Mouse (Mus musculus) heart, postnatal 14 days (tissue): Measurements from ENCODE around the gene Chkb. TPM values are rescaled to one million over a fixed set of nuclear protein-coding genes. Genes with fewer than 3 reads are reported as not detected.
"Not testable (repeated sequence)": the region's sequence is repeated elsewhere in the genome, so short reads cannot be mapped to it uniquely, and the experiment has no call there.

Experiments used
- DNase-seq, 2 experiments: peaks; one replicate each; pipeline ENCODE4 v3.0.0; 2021 to 2022
- intact Hi-C: fragments of 180-260 bp; cut with DNase I; formaldehyde crosslinking; loops from one replicate; pipeline ENCODE4 v1.15.1; 2025
- total RNA-seq, 2 experiments: library from RNA; stranded (reverse); gene quantifications; 2 replicates each; pipeline ENCODE4 v1.2.3; 2021

Gene Chkb
- total RNA-seq, 2 experiments from 2014 or later, result 50.9 to 59.9 TPM

DNA sequence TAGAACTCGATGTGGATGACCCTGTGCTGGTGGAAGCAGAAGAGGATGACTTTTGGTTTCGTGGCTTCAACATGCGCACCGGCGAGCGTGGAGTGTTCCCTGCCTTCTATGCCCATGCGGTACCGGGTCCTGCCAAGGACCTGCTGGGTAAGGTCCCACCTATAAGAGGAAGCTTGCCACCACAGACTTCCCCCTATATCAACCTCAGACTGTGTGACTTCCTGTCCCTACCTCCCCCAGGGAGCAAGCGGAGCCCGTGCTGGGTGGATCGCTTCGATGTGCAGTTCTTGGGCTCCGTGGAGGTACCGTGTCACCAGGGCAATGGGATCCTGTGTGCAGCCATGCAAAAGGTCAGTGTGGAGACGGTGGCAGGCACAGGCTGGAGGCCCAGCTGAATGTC, 29.2 kb upstream of the Chkb start:
- DNase-seq, result no peak
- intact Hi-C loops, result no loop called here

DNA sequence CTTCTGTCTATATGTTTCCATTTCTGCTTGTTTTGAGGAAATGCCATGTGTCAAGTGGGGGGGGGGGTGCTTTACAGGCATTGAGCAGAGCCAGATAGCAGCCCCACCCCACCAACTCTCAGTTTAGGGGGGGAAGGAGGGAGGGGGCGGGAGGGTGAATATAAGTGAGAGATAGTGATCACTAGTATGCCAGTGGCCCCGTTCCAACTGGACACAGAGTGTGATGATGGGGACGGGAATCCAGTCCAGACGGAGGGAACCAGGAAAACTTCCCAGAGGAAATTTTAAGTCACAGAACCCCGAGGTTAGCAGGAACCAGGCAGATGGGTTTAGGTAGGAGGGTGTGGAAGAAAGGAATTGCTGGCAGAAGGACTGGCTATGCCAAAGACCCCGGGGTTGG, 25.9 kb upstream of the Chkb start:
- intact Hi-C loops, result no loop called here
- DNase-seq, result no peak

- intact Hi-C loops, result no loop called here
- no peak for DNase-seq
Observed at GRCm38 (mm10) chr15:89454857-89455256, 25.1 kb upstream of the Chkb start.

DNA sequence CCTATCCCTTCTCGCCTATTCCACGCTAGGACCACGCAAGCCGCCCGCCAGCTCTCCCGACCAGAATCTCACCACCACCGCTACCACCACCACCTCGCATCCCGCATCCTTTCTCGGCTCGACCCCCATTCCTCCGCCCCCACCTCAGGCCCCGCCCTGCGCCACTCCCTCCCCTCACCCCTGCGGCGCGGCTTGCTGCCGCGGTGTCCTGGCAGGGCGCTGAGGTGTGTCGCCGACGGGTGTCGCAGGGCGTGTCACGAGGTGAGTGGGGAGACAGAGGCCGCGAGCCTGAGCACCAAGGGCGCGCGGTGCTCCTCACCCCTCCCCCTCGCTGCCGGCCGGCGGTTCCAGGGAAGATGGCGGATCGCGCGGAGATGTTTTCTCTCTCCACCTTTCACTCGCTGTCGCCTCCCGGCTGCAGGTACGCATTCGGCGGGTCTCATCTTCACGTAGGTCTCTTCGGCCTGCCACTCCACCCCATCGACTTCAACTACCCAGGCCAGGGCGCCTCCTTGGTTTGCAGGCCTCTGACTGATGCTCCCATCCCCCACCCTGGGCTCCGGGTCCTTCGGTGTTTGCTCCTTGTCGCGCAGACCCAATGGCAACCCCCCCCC, 24.3 kb upstream of the Chkb start, which contains the start of gene Mapk8ip2:
Mapk8ip2 (plus strand) TSS at position 49 of the 614 bp plus-strand sequence.
- no peak for DNase-seq

GRCm38 (mm10) chr15:89452906-89453864, 23.5 kb upstream of the Chkb start:
- DNase-seq, result peak; percentile 77 to 85
- intact Hi-C loops, result no loop called here

More for the DNA sequence above, 24.3 kb upstream of the Chkb start, which contains the start of gene Mapk8ip2:
- intact Hi-C loops, result no loop called here

DNA sequence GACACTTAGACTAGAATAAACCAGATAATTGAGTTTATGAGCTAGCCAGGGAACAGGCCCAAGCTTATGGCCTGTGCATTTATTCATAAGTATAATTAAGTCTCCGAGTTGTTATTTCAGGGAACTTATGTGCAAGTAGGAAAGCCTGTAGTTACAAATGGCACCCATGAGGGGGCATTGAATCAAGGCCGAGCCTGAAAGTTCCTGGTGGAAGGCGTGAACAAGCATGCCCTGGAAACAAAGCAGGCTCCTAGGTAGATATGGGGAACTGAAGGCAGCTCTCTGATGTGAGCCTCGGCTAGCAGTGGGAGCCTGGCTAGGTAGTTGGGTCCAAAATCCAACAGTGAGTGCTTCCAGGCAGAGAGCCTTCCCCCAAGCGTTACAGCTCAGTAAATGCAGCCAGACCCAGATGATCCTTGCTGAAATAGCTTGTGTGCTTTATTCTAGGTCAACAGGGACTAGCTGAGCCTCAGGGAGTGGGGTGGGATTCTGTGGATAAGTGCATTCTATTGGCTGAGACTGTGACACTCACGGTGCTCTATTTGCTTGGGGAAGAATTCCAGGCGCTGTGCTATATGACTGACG, 12.9 kb upstream of the Chkb start:
- no peak for DNase-seq
- intact Hi-C loops, result no loop called here

GRCm38 (mm10) chr15:89435878-89436277, 6.2 kb upstream of the Chkb start:
- no peak for DNase-seq
- intact Hi-C loops, result no loop called here

DNA sequence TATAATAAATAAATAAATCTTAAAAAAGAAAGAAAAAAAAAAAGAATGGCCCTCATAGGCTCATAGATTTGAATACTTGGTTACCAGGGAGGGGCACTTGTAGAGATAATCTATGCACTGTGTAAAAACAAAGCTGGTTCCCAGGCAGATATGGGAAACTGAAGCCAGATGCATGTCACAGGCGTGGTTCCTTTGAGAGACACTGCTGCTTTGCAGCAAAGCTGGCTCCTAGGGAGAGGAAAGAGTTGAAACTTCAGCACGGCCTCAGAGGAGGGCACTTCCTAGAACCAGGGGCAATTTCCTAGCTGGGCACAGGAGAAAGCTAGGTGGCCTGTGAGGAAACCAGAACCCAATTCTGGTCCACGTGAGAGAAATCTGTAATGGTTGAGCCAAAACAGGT, 4.4 kb upstream of the Chkb start:
- no peak for DNase-seq
- intact Hi-C loops, result no loop called here

DNA sequence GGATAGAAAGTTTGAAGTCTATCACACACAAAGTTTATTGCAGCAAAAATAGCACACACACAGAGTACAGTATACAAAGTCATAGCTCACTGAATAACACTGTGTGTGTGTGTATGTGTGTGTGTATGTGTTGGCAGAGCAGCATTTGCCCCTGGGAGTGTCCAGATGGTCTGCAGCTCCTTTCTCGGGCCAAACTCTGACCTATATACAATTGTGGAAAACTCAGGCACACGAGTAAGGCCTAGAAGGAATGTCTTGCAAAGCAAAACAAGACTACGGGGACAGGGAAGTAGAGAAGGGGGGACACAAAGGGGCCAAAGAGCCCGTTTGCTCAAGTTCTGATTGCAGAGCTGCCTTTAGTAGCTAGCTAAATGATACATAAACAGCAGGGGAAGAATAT, 3.2 kb upstream of the Chkb start:
- intact Hi-C loops, result no loop called here
- DNase-seq, result no peak

DNA sequence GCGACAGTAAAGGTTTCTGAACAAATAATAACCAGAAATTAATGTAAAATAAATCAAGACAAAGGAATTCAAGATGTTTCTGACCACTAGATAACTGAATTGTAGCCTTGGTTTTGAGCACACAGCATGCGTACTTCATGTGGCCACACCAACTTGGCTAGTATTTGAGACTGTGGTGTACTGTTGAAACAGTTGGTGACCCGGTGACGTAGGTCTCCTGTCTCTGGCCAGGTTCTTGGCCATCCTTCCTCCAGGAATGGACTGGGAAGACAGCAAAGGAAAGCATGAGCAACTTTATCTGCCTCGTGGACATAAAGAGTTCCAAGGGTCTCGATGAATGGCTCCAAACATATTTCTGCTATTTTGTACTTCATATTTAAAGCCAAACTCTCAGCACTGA, 2.1 kb upstream of the Chkb start:
- no peak for DNase-seq

GRCm38 (mm10) chr15:89431271-89431670, 1.6 kb upstream of the Chkb start:
- intact Hi-C loops, result no loop called here

More for the DNA sequence above, 2.1 kb upstream of the Chkb start:
- intact Hi-C loops, result no loop called here

GRCm38 (mm10) chr15:89430771-89431170, 1.1 kb upstream of the Chkb start:
- DNase-seq, intact Hi-C loops: not testable (repeated sequence)

More at GRCm38 (mm10) chr15:89431271-89431670, 1.6 kb upstream of the Chkb start:
- DNase-seq, result no peak

- DNase-seq, result no peak
Observed at GRCm38 (mm10) chr15:89430341-89430740, 633 bp upstream of the Chkb start.

DNA sequence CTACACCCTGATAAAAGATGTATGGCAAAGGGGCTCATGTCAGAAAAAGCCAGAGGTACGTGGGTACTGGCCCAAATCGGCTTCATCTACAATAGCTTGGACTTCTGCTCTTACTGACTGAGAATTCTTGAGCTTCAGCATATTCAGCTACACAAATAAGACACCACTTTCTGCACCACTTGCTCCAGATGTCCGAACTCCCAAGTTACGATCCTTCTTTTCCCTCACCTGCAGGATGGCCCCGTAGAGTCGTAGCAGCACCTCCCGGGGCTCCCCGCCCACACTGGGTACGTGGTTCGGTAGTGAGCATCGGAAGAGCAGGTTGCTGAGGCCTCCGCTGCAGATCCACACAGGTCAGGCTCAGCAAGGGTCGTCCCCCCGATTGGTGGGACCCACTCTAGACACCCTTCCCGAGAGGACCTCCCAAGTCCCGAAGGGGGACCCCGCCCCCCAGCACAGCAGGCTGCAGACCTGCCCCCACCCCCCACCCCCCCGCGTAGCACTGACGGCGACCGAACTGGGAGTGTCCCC, 822 bp downstream of the Chkb start:
- no peak for DNase-seq
- intact Hi-C loops, result loop anchor here (2.0 kb wide), 1 partner anchor 50 kb away; the partner anchor contains the start of gene Odf3b

More at GRCm38 (mm10) chr15:89430341-89430740, 633 bp upstream of the Chkb start:
- intact Hi-C loops, result no loop called here

- intact Hi-C loops, result loop anchor here (2.0 kb wide), 1 partner anchor 49 kb away; the partner anchor contains the start of gene Odf3b
- no peak for DNase-seq
Observed at GRCm38 (mm10) chr15:89428136-89428790, 1.4 kb downstream of the Chkb start.

DNA sequence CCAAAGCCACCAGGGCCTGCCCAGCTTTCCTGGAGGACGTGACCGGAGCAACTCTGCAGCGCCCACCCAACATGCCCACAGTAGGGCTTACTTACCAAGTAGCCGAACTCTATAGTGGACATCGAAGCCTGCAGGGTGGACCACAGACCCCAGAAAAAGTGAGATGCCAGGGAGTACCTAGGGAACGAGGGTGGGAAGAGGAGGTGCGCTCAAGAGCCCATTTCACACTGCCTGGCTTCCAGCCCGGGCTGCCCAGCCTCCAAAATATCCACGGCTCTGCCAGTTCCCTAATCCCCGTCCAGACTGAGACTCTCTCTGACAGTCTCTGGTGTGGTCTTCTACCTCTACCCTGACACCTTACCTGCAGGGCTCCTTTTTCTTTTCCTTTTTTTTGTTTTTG, 3.0 kb downstream of the Chkb start:
- intact Hi-C loops, result no loop called here
- DNase-seq, result peak; percentile 53 to 67

GRCm38 (mm10) chr15:89425711-89426121, 4.0 kb downstream of the Chkb start, which contains the start of gene Cpt1b:
Gene Cpt1b, minus strand, starts transcription at chr15:89425863.
- peak; percentile 66 to 68 for DNase-seq
- intact Hi-C loops, result no loop called here

DNA sequence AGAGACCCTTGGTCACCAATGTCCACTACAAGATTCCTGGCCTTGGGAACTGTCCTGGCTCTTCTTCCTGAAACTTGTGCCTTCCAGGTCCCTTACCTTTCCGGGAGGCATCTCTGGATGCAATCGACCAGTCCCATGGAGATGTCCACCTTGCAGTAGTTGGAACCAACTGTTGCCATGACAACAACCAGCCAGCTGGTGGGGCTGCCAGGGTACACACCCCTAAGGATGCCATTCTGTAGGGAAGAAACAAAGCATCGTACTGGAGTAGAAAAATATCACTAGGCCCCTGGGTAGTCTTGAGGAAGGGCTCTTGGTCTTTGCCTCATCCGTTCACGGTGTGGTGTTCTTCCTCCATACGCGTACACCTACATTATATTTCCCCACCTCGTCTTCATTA, 5.1 kb downstream of the Chkb start:
- intact Hi-C loops, result no loop called here
- no peak for DNase-seq

DNA sequence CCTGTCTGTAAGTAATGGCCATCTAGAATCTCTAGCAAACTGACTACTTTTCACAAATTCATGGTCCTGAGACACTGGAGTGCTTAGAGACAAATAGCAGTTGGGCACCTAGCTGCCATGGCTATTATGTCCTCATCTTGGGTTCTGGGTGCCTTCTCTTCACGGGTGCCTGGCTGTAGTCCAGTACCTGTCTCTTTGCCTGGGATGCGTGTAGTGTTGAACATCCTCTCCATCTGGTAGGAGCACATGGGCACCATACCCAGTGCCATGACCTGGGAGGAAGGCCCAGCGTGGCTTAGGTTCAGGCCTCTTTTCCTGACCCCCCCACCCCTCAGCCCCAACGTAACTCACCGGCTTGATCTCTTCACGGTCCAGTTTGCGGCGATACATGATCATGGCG, 7.8 kb downstream of the Chkb start:
- DNase-seq, result no peak
- intact Hi-C loops, result no loop called here

DNA sequence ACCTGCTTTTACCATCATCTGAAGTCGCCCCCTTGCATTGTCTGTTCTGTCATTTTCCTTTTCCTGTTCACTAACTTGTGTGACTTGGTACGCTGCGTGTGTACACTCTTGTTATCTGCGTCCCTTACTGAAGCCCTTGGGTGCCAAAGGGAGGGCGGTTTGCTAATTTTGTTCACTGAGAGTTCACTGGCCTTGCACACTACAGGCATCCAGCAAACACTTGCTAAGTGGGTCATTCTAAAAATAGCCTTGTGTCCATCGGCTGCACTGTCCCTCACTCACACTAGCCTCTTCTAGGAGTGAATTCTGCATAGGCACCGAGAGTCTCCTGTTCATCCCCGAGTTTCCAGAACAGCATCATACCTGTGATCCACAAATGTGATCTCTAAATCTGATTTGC, 14.4 kb downstream of the Chkb start:
- no peak for DNase-seq

More for the DNA sequence above, 14.4 kb downstream of the Chkb start:
- intact Hi-C loops, result no loop called here
